Mouse (Mus musculus) embryonic facial prominence, embryonic 13.5 days (tissue): ENCODE results near the gene Grk2. TPM values are rescaled to one million over a fixed set of nuclear protein-coding genes. Genes with fewer than 3 reads are reported as not detected.

Experiments
- ATAC-seq: fragments of 200-750 bp; cut with Nextera tagmentation; 2 replicates; pipeline ENCODE4 v1.8.0; 2017; ENCODE audit warnings: low read depth; ENCODE audit not compliant: insufficient number of reproducible peaks, insufficient read depth, low FRiP score, low TSS enrichment
- H3K27ac ChIP-seq: fragments of 300-500 bp; sonication (generic); 2 replicates; pipeline ENCODE4 v1.5.1; 2015; ENCODE audit warnings: moderate library complexity, mild to moderate bottlenecking, inconsistent platforms
- H3K27me3 ChIP-seq: fragments of 300-500 bp; sonication (generic); 2 replicates; pipeline ENCODE4 v1.6.1; 2015; ENCODE audit warnings: mild to moderate bottlenecking, inconsistent platforms
- H3K36me3 ChIP-seq: fragments of 300-500 bp; sonication (generic); 2 replicates; pipeline ENCODE4 v1.6.1; 2015; ENCODE audit warnings: mild to moderate bottlenecking, inconsistent platforms
- H3K4me1 ChIP-seq: fragments of 300-500 bp; sonication (generic); 2 replicates; pipeline ENCODE4 v1.6.1; 2015; ENCODE audit warnings: inconsistent platforms
- H3K4me2 ChIP-seq: fragments of 300-500 bp; sonication (generic); 2 replicates; pipeline ENCODE4 v1.6.1; 2015; ENCODE audit warnings: moderate library complexity, mild to moderate bottlenecking, inconsistent platforms
- H3K4me3 ChIP-seq: fragments of 300-500 bp; sonication (generic); 2 replicates; pipeline ENCODE4 v1.5.1; 2015; ENCODE audit warnings: mild to moderate bottlenecking, inconsistent platforms
- H3K9ac ChIP-seq: fragments of 300-500 bp; sonication (generic); 2 replicates; pipeline ENCODE4 v1.6.1; 2015; ENCODE audit warnings: mild to moderate bottlenecking, inconsistent platforms
- H3K9me3 ChIP-seq: fragments of 300-500 bp; sonication (generic); 2 replicates; pipeline ENCODE4 v1.6.1; 2016; ENCODE audit warnings: inconsistent platforms
- WGBS: fragments of 180-500 bp; shearing (Covaris S2); methylation state at CpG from one replicate; pipeline ENCODE4 v1.1.7; 2015; ENCODE audit warnings: mixed read lengths; 5-methylcytosine and 5-hydroxymethylcytosine counted together
- microRNA-seq: library from miRNA; unstranded; fragments of <30 nt; microRNA quantifications from one replicate; pipeline ENCODE4, GENCODE M21; 2016
- polyA plus RNA-seq: library from polyadenylated mRNA; unstranded; fragments of >200 nt; fragmentation: Nextera tagmentation; extraction: Ambion mirVana; gene quantifications from 2 replicates; pipeline ENCODE4 v1.2.1, GENCODE M21; 2015

The Grk2 gene
- polyA plus RNA-seq, 1 experiment from 2014 or later: 19.6 TPM

DNA sequence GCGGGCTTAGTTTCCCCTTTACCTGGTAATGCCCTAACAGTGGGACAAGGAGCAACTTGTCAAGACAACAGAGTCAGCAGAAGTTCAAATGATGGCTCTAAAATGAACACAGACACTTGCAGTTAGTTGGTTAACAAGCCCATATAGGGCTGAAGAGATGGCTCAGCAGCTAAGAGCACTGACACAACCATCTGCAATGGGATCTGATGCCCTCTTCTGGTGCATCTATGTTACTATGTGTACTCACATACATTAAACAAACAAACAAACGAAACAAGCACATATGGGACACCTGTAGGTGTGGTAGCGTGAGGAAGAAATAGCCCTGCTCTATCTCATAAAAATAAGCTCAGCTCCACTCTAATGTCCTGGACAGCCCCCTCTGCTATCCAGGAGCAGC lies 63.6 kb downstream of the Grk2 start:
- ATAC-seq: no peak
- WGBS: 66% methylated on average over 3 of the region's 3 CpGs
- Histone ChIP-seq H3K9me3 (no peaks in the 10 kb centered on the region), H3K4me3 (no peak overlapping the region), H3K4me1 (no peaks in the 10 kb centered on the region), H3K27me3 (no peaks in the 10 kb centered on the region), H3K4me2 (no peak overlapping the region), H3K36me3 (no peaks in the 10 kb centered on the region), H3K9ac (no peak overlapping the region), H3K27ac (no peak overlapping the region)

- Histone ChIP-seq H3K9me3 (no peaks in the 10 kb centered on the region), H3K36me3 (no peaks in the 10 kb centered on the region), H3K4me3 (no peak overlapping the region), H3K4me2 (no peak overlapping the region), H3K4me1 (no peaks in the 10 kb centered on the region), H3K9ac (no peak overlapping the region), H3K27ac (no peak overlapping the region), H3K27me3 (no peaks in the 10 kb centered on the region)
- 45% methylated on average over 8 of the region's 8 CpGs for WGBS
- no peak for ATAC-seq
Observed at GRCm38 (mm10) chr19:4240247-4240668, 65.8 kb downstream of the Grk2 start.

Small RNA genes lying within 50 kb of the gene (microRNA-seq; reads per million reads assigned to microRNA genes)
- not detected for gene Mir6985

Other genes with a start within 250 kb of the Grk2 start
- 0.32 and 0.41 TPM in 2 replicates for gene Gstp3, start 246.7 kb downstream of the Grk2 start, polyA plus RNA-seq
- not detected in 2 replicates for gene Cabp2, start 224.6 kb downstream of the Grk2 start, polyA plus RNA-seq
- gene Cdk2ap2, start 209.0 kb downstream of the Grk2 start, polyA plus RNA-seq: 55.6 and 62.3 TPM in 2 replicates
- 6.4 and 8.3 TPM in 2 replicates for gene Pitpnm1, start 206.2 kb downstream of the Grk2 start, polyA plus RNA-seq
- 97.6 and 107 TPM in 2 replicates for gene Aip, start 180.4 kb downstream of the Grk2 start, polyA plus RNA-seq
- not detected in 2 replicates for gene Gpr152, start 166.4 kb downstream of the Grk2 start, polyA plus RNA-seq
- gene Cabp4, start 162.2 kb downstream of the Grk2 start, polyA plus RNA-seq: not detected in 2 replicates
- gene Coro1b, start 157.6 kb downstream of the Grk2 start, polyA plus RNA-seq: 129 and 150 TPM in 2 replicates
- 2.8 and 3.0 TPM in 2 replicates for gene Ptprcap, start 152.6 kb downstream of the Grk2 start, polyA plus RNA-seq
- 65.5 and 69.6 TPM in 2 replicates for gene Rps6kb2, start 142.9 kb downstream of the Grk2 start, polyA plus RNA-seq
- 1.7 and 3.0 TPM in 2 replicates for gene Carns1, start 130.7 kb downstream of the Grk2 start, polyA plus RNA-seq
- gene Tbc1d10c, start 114.9 kb downstream of the Grk2 start, polyA plus RNA-seq: 1.8 and 3.1 TPM in 2 replicates
- 788 and 789 TPM in 2 replicates for gene Ppp1ca, start 114.2 kb downstream of the Grk2 start, polyA plus RNA-seq
- gene Rad9a, start 104.6 kb downstream of the Grk2 start, polyA plus RNA-seq: 34.1 and 37.3 TPM in 2 replicates
- gene Clcf1, start 92.0 kb downstream of the Grk2 start, polyA plus RNA-seq: 11.1 and 11.5 TPM in 2 replicates
- not detected in 2 replicates for gene AC109138.7, start 91.9 kb downstream of the Grk2 start, polyA plus RNA-seq
- 21.2 and 24.9 TPM in 2 replicates for gene Pold4, start 74.3 kb downstream of the Grk2 start, polyA plus RNA-seq
- gene Ssh3, start 37.0 kb downstream of the Grk2 start, polyA plus RNA-seq: 17.4 and 20.3 TPM in 2 replicates
- gene Ankrd13d, start 23.1 kb downstream of the Grk2 start, polyA plus RNA-seq: 12.6 and 13.5 TPM in 2 replicates
- gene Kdm2a, start 92.1 kb upstream of the Grk2 start, polyA plus RNA-seq: 53.6 and 59.4 TPM in 2 replicates
- gene Rhod, start 133.2 kb upstream of the Grk2 start, polyA plus RNA-seq: 39.2 and 42.7 TPM in 2 replicates
- 2.0 and 2.3 TPM in 2 replicates for gene Syt12, start 171.2 kb upstream of the Grk2 start, polyA plus RNA-seq
- not detected in 2 replicates for gene 2010003K11Rik, start 192.4 kb upstream of the Grk2 start, polyA plus RNA-seq
- gene Pcx, start 204.2 kb upstream of the Grk2 start, polyA plus RNA-seq: 24.8 and 26.3 TPM in 2 replicates